Mouse (Mus musculus) cerebellum, postnatal 10 days (tissue): Measurements from ENCODE around the gene Gramd1b.

Experiments used
- DNase-seq, 2 experiments: peaks; one replicate each; pipeline ENCODE4 v3.0.0; 2021; ENCODE audit warnings: mixed read lengths in 2 of 2

Gramd1b gene

DNA sequence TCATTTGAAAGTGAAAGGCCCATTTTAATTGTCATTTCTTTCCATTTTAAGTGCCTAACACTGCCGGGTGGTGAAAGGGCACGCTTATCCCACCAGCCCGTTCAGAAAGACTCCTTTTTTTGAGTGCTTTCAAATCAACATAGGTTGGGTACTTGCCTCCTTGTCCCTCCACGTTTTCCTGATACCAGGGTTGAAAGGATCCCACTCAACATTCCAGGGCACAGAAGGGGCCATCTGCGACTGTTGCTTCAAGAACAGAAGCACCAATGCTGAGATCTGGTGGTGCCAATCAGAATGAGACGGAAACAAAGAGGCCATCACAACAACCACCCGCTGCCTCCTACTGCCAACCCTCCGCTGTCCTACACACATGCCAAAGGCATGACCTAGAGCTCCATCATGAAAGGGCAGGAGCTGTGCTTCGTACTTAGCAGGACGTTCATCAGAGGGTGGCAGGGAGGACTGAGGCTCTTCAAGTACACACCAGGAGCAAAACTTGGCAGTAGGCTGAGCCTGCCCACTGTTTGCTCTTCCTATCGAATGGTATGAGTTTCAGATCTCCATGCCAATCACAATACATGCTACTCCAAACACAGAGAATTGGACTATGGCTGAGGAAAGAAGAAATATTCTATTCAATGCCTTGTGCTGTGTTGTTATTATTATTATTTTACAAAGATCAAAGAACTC, 108.7 kb downstream of the Gramd1b start:
- DNase-seq: no peak

DNA sequence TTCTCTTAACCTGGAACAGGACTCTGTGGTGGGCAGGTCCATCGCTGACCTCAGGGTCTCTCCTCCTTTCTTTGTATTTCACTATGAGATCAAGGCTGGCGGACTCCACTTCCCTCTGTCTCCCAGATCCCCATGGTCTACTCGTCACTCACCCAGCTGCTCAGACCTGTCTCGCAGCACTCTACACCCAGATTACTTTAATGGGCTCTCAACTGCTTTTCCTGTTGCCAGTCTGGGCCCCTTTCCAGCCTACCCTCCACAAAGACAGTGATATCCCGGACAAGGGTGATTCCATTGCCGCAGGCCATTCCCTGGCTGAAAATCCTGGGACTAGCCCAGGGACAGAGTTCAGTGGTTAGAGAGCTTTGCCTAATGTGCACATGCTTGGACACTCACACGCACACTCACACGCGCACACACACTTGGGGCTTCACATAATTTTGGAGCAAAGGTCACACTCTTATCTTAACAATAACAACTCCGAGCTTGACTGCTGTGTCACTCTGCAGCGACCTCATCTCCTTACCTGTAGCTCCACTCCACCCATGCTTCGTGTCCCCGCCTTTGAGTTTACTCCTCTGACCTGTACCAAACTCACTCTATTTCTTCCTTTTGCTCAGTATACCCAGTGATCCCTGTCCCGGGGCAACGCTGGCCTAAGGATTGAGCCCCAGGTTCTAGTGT, 110.4 kb downstream of the Gramd1b start:
- DNase-seq: no peak

DNA sequence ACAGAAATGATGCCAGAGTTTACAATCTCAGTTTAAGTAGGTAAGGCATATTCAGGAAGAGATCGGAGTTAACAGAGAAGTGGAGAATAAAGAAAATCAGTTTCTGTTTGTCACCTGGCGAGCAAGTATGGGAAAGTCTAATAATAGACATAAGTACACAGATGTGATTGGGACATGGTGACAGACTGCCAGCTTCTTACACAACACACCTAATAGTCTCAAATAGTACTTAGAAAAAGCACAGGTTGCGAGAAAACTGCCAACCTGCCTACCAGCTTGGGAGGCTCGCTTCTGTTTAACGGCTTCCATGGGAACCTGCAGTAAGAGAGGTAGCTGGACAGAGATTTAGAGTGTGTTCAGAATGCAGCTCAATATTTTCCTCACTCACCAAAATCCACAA, 112.4 kb downstream of the Gramd1b start:
- no peak for DNase-seq

DNA sequence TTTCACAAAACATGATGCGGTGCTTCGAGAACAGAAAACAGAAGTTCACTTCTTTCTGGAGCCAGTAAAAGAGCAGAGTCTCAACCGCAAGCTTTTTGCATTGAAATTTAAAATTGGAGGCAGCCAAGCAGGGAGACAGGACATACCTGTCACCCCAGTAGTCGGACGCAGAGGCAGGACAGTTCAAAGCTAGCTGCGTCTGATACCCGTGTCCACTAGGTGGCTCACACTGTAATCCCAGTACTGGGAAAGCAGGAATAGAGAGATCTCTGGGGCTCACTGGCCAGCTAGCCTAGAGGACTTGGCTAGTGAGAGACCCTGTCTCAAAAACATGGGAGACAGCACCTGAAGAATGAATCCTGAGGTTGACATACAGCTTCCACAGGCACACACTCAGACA, 115.0 kb downstream of the Gramd1b start:
- DNase-seq: peak in 1 of 2 experiments; percentile 43

DNA sequence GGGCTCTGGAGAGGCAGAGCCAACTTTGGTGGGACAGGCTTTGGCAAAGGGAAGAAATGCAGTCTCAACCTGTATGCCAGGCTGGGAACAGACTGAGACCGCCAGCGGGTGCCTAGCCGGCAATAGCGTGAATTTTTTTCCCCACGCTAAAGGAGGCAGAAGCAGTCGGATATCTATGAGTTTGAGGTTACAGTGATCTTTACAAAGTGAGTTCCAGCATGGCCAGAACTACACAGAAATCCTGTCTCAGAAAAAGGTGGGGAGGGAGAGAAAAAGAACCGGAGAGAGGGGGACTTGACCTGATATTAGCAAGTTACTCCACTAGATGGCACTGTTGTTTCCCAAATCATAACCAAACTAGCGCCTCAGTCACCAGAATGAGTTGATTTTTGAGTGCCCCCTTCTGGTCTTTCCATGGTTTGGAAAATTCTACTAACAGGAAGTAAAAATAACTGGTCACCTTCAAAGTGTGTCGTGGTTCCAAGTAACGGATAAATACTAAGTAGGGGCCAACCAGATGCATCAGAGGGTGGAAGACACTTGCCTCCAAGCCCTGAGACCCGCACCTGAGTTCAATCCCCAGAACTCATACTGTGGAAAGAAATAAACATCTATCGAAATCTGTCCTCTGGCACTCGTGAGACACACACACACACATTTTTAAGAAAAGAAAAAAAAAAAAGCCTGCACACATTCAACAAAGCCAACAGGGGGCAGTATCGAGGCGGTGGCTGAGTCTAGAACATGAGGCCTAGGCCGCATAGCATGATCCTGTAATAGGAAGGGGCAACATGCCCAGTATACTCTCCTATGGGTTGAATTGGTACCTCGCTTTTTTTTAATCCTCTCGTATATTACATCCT, 116.0 kb downstream of the Gramd1b start:
- DNase-seq: peak; percentile 80 to 93

DNA sequence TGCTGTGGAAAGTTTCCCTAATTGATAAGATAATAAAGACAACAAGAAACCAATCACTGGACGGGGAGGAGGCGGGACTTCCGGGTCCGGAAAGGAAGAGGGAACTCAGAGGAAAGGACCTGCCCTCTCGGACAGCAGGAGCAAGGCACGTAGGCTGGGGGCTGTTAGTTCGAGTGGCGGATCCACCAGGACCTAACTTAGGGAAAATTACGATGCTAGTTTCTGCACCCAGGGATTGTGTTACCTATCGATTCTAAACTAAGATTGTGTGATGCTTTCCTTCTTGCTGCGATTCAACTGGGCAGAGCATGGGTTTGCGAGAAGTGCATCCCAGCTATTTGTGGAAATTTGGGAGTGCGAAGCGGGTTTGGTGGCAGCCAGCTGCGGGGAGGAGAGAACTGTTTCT, 116.7 kb downstream of the Gramd1b start:
- peak; percentile 86 for DNase-seq

DNA sequence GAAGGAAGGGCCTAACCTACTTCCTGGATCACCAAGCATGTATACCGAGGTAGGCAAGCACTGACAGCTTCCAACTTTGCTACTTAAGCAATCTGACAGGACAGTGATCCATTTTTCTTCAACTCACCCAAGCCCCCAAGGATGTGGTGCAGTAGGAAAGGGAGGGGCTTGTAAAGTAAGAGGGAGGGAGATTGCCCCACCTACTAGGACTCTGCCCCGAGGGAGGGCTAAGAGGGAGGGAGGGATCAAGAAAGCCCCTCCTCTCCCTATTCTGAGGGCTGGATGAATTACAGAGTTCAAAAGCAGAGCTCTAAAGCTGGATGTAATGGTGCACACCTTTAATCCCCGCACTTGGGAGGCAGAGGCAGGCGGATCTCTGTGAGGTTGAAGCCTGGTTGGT, 117.6 kb downstream of the Gramd1b start:
- no peak for DNase-seq

DNA sequence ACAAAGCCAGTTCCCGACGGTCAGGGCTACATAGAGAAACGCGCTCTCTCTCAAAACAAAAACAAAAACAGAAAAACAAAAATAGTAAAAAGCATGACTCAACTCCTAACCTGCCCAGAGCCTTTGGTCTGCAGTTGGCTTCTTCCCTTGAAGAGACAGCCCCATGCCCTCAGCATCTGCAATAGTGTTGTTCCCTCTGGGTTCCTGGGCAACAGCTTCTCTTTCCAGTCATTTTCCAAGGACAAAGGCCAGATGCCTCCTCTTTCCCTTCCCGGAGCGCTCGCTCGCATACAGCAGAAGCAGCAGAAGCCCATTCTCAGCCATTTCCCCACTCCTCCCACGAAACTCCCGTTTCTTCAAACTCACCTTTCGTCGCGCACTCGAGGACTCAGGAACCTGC, 118.3 kb downstream of the Gramd1b start:
- DNase-seq: no peak

DNA sequence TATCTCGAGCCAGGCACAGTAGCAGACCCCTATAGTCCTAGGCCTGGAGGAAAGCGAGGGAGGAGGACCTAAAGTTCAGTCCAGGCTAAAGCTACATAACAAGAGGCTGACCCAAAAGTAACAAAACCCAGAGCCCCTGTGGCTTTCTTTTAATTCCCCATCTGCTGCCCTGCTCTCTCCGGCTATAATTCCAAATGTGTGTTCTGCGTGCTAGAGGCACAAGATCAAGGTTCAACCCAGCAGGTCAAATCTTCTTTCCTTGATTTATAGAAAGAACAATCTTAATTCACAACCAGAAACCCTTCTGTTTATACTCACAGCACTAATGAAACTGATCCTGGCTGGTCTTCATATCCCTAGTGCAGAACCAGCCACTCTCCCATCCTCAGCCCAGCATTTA, 118.9 kb downstream of the Gramd1b start:
- no peak for DNase-seq

DNA sequence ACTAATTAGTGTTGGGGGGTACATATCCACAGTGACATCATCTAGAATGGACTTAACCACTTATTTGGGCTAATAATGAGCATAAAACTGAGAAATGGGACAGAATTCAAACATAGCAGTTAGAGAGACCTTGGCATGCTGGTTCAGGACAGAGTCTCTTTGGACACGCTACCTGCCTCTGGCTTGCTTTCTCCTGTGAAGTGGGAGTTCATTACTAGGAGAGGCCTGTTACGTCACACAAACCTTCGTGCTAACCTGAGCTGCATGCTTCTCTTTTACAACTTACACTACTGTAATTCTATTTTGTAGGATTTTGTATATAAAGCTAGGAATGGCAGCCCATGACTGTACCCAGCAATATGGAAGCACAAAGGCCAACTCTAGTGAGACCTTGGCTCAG, 120.3 kb downstream of the Gramd1b start:
- no peak for DNase-seq

DNA sequence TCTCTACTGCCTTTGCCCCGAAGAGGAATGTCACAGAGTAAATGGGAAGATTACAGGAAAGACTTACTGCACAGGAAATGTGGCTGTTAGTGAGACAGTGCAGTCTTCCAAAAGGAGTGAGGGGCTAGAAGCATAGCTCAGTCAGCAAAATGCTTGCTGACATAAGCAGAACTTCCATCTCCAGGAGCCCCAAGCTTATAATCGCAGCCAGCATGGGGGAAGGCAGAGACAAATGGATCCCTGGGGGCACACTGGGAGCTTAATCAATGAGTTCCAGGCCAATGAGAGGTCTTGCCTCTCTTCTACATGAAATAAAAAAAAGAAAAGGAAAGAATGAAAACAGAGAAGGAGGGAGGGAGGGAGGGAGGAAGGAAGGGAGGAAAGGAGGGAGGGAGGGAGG, 122.1 kb downstream of the Gramd1b start:
- DNase-seq: no peak

DNA sequence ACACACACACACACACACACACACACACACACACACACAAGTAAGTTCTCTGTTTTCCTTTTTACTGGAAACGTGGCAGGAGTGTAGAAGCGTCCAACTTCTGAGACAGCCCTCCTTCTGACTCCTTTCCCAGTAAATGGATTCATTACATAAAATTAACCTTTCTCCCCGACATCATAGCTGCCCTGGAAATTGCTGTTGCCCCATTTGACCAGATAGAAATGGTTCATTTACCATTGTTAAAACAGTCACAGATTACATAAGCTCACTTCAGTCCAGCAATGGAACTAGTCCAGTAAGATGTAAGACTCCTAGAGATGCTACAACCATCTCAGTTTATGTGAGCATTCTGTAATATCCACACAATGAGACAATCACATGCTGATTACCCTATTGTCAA, 122.8 kb downstream of the Gramd1b start:
- no peak for DNase-seq

DNA sequence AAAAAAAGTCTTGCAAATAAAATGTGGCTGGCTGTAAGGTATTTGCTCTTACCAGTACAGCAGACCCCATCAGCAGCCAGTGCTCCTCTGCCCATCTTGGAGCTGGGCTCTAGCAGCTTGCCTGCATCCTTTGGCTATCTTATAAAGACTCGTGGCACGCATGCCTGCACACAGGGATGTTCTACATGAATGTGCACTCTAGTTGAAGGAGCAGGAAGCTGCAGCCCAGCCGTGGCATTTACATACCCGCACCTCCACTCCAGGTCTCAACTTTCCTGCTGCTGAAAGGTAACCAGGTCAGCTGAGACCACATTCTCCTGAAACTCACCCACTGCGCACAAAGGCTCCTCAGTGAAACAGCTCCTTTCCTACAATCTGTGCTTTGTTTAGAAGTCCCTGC, 123.3 kb downstream of the Gramd1b start:
- DNase-seq: no peak

DNA sequence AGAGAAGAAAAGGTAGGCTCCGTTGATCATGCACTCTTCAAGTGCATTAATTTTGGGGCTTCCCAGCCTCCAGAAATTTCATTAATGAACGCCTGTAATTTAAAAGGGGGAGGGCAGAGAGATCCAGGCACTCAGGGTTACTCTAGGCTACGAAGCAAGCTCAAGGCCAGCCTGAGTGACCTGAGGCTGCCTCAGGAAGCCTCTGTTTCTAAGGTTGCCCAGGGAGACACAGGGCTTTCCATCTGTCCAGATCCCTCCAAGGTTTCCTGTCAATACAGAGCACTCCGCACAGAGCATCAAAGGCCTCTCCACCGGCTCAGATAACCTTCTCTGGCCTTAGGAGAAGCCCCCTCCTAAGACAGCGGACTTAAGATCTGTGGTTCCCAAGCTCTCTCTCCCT, 125.4 kb downstream of the Gramd1b start:
- DNase-seq: no peak

DNA sequence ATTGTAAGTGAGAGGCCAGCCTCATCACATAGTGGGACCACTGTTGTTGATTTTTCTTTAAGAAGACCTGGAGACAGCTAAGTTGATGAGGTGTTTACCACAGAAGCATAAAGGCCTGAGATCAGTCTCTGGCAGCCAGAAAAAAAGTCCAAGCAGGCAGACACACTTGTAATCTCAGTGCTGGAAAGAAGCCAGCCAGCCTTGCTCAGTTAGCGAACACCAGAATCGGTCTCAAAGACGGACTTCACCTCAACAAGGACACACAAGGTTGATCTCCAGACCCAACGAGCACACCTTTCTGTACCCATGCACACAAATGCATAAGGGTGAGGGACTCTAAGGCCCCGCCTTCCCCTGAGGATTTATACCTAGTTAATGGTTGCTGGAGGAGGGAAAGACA, 125.9 kb downstream of the Gramd1b start:
- DNase-seq: peak; percentile 70 to 74

DNA sequence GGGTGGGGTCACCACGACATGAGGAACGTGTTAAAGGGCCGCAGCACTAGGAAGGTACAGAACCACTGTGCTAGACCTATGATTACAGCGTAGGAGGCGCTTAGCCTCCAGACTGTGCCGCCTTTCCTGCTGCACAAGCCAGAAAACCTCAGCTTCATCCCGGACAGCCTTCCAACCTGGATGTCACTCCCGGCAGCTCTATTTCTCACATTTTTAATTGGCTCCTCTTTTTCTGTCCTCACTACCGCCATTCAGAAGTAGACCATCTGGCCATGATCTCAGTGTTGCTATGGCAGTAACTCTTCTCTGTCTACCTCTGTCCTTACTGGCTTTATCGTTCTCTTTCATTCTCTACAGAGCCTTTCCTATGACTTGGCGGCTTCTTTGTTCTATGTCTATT, 126.5 kb downstream of the Gramd1b start:
- peak; percentile 46 to 56 for DNase-seq

DNA sequence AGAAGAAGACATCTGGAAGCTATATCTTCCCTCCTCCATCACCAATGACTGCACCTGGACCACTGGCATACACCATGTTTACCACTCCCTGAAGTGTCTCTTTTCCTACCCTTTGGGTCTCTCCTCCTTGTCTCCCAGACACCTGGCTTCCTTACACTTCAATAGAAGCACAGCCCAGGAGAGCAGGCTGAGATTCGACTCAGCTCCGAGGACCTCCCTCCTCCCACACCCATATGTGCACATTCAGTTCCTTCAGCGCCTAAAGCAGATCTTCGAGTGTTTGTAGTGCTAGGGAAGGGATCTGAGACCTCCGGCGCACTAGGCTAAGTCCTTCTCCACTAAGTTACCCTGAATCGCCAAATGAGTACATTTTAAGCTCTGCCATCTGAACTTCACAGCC, 127.4 kb downstream of the Gramd1b start:
- DNase-seq: no peak

DNA sequence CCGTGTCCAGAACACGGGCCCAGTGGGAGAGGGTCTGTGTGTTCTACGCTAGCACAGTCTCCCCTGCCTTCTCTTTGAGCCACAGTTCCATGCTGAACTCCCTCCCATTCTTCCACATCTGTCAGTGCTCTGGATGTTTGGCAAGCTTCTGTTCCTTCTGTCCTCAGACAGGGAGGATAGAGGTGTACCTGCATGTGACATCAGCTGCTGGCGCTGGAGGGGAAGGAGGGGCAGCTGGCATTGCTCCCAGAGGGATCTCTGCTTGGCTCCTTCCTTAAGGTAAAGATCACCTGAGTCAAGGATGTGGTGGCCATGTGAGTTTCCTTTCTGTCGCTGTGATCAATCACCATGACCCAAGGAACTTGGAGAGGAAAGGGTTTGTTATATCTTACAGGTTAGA, 129.4 kb downstream of the Gramd1b start:
- no peak for DNase-seq

DNA sequence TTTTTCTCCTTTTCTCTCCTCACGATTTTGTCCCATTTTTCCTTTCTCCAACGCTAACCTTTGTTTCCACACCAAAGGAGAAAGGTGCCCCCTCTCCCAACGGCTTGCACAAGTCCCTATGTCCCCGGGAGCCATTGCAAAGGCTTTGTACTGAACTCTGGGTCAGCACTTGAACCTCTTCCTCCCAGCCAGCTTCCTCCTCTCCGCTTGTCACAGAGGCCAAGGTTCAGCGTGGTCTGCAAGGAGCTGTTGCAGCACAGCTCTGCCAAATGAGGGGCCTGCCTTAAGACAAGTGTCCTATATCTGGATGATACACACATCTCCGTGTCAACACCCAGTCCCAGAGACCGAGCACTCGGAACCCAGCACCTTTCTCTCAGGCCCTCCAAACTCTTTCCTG, 130.3 kb downstream of the Gramd1b start:
- no peak for DNase-seq

DNA sequence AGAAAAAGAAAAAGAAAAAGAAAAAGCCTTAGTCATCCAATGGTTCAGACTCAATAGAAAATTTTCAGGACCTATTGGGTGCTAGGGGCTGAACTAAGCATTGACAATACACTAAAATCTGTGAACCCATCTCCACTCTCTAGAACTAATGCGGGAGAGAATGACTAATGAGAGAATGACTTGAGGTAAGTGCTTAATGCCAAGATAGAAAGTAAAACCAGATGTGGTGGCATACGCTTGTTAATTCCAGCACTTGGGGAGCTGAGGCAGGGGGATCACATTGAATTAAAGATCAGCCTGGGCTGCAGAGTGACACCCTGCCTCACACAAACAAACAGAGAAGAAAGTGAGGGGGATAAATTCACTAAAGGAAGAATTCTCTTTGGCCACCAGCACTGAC, 131.0 kb downstream of the Gramd1b start:
- no peak for DNase-seq

DNA sequence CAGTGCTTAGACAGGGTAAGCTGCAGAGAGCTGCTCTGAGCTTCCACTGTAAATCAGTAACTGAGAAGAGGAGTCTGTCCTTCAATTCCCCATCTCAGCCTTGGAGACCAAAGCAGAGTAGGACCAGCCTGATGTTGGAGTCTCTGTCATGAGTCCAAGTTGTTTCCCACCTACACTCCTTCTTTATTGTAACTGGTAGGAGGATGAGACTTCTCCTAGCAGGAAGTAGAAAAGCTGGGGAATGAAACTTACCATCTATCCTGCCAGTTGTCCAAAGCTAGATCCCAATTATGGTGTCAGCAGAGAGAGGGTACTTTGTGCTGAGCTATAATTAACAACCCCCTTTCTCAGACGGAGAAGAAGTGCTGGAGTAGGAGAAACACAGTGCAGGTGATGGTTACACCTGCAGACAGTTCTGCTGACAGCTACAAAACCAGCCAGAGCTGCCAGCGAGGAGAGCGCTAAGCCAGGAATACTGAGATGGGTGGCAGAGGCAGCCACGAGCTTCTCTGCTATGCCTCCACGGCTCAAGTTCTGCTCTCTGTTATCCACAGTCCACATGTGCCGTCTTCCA, 131.7 kb downstream of the Gramd1b start:
- DNase-seq: no peak

DNA sequence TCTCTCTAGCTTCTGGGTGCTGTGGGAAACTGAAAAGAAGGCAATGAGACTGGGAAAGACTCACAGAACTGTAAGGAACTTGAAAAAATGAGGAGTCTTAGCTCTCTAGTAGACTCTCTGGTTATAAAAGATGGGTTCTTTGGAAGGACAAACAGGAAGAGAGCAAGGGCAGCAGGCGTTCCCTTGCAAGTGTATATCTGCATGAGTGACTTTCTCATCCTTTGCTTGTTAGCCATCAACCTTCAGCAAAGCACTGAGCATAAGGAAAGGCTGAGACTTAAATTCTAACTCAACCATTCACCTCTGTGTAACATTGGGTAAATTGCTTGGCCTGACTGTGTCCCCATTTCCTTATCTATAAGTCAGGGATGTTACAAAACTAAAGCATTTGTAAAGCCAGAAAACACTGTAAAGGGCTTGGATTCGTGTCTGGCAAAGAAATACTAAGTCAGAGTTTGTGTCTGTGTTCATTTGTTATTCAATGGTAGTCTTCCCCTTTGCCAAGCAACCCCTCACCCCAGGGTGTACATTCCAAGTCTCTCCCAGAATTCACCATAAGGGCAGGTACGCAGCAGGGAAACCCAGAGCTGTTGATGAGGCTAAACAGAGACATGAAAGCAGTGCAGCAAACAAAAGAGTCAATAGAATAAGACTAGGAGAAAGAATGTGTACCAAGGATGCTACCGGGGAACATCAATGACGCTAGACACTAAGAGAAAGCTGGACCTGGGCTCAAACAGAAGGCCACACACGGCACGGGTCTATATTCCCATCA, 133.5 kb downstream of the Gramd1b start:
- DNase-seq: no peak

DNA sequence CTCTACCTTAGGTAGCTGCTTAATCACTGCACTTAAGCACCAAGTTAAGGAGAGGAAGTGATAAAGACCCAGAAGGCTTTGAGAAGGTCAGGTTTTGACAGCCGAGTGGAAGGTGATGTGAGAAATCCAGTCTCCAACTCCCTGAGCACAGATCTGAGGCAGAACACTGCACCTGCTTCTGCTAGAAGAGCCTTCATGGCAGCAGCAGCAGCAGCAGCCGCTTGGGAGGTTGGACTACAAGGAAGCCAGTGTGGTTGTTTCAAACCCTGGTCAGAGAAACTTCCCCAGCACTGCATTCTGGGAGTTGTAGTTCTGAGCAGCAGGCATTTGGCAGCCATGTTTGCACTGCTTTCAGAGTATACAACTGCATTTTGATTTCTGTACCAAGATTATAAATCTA, 134.1 kb downstream of the Gramd1b start:
- DNase-seq: peak; percentile 67 to 76
